Mouse (Mus musculus): Measurements from ENCODE around the gene Rnft2.

DNA sequence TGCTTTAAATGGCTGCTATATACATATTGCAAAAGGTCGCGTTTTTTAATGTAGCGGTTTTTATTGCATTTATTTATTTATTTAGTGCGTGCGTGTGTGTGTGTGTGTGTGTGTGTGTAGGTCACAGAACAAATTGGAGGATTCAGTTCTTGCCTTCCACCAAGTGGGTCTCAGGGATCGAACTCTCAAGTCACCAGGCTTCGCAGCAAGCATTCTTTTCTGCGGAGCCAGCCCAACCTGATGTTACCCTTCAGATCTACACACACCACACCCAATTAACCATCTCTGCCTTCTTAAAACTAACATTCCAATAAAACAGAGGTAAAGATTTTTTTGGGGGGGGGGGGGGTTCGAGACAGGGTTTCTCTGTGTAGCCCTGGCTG lies 89.4 kb downstream of the Rnft2 start:
- TF ChIP-seq CTCF (IDR thresholded peaks at IDR 0.05; ENCODE audit: borderline replicate concordance, control insufficient read depth, extremely low read depth, insufficient read depth, low read length, poor library complexity) (no peak), POLR2A (IDR thresholded peaks at IDR 0.05; ENCODE audit: control insufficient read depth, extremely low read depth, insufficient read depth, low read length, poor library complexity) (no peak)
